Mouse (Mus musculus) forelimb bud, embryonic 11.5 days (tissue): ENCODE measurements at regions not wholly inside any gene's neighbourhood (a gene's known extent, or its start where the extent isn't known, plus 50 kb on each side); places are given as distances from the start of the nearest gene placed in this dataset.

ENCODE experiments used
- DNase-seq: peaks from one replicate; pipeline ENCODE4 v3.0.0-alpha.2; 2012; ENCODE audit warnings: low read depth, low spot score

DNA sequence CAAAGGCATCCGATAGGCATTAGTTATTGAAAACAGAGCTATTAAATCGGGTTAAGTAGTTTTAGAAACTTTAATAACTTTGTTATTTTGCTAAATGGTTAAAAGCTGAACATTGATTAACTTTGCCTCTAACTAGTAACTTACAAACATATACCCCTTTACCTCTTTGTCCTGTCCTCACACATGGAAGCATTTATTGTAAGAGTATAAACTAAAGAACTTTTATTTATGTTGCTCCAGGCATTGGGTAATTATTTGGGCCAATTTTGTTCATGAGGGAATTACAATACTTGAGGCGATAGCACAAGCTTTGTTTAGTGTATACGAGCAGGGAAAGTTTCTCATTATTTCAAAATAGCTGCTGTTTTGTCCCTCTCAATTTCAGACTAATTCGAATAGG lies 328.4 kb upstream of the Gm9008 start:
- DNase-seq = peak; percentile 35

GRCm38 (mm10) chr6:76802969-76803368 lies 305.4 kb upstream of the Gm9008 start:
- DNase-seq = no peak

DNA sequence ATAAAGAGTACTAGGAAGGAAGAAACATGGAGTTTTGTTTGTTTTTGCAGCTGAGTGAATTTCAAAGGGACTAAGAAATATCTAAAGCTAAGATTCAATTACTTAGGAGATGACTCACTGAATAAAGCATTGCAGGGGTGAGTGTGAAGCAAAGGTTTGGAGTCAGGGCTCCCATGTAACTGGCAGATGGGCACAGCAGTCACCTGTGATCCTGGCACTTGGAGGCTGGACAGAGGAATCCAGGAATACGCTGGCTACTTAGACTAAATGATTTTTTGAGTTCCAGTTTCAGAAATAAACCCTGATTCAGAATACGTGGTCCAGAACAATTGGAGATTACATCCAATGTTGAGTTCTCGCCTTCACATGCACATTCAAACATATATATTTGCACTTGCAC lies 282.6 kb upstream of the Gm9008 start:
- no peak for DNase-seq

- no peak for DNase-seq
Observed at GRCm38 (mm10) chr6:76778201-76778600, 280.6 kb upstream of the Gm9008 start.

DNA sequence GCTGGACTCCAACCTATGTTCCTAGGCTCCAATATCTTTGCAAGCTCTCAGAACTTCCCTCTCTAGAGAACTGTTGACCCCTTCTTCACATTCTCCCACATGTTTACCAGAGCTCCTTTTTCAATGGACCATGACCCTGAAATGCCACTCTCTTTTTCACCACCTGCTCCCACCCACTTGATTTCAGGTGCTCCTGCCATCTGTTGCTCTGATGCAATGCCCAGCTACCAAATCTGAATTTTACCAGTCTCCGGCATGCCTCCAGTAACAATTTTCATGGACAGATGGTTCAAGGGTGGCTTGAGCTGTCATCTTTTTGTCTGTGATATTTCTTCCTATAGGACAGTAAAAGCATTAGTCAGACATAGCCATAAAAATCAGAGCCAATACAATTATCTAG lies 279.5 kb upstream of the Gm9008 start:
- DNase-seq = no peak

DNA sequence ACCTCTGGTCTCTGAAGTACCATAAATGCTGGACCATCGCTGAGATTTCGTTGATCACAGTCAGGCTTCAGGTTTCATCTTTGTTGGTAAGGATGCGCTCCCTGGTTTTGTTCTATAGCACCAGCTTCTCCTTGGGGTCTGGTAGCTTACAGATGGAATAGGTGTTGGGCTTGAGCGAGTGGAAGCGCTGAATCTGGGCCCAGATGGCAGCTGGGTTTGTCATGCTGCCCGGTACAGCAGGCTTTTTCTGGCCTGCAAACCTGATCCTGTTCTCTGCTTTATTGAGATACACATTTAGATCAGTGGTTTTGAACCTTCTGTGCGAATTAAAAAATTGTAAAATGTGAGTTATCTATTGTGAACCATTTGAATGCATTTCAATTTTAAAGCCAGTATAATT lies 266.3 kb upstream of the Gm9008 start:
- DNase-seq = no peak

GRCm38 (mm10) chr6:76754867-76755266 lies 257.3 kb upstream of the Gm9008 start:
- no peak for DNase-seq
